Mouse (Mus musculus): ENCODE results near the gene Lrrc2. TPM values are rescaled to one million over a fixed set of nuclear protein-coding genes. Genes with fewer than 3 reads are reported as not detected.
A peak's percentile ranks its signal among the peaks of the same experiment; 100 is the strongest.

The Lrrc2 gene
- polyA plus RNA-seq, 1 experiment: 0.15 TPM

- no peak for TF ChIP-seq POLR2A (IDR thresholded peaks at IDR 0.05; ENCODE audit: borderline replicate concordance, low read depth, low read length)
- TF ChIP-seq CTCF (IDR thresholded peaks at IDR 0.05; ENCODE audit: low read depth, low read length): no peak
- H3K4me1 ChIP-seq (ENCODE audit: control insufficient read depth, insufficient read depth, low read length): no peaks in the 10 kb centered on the region
- H3K27ac ChIP-seq (ENCODE audit: insufficient read depth, low read depth, low read length): no peak overlapping the region
- no peak overlapping the region for H3K4me3 ChIP-seq (ENCODE audit: insufficient read depth, low read length)
Measured at GRCm38 (mm10) chr9:110946548-110947044, 4.7 kb upstream of the Lrrc2 start.

GRCm38 (mm10) chr9:110947261-110947661, 4.1 kb upstream of the Lrrc2 start:
- H3K4me1 ChIP-seq (ENCODE audit: control insufficient read depth, insufficient read depth, low read length): no peaks in the 10 kb centered on the region
- no peak overlapping the region for H3K4me3 ChIP-seq (ENCODE audit: insufficient read depth, low read length)
- no peak for TF ChIP-seq POLR2A (IDR thresholded peaks at IDR 0.05; ENCODE audit: borderline replicate concordance, low read depth, low read length)
- H3K27ac ChIP-seq (ENCODE audit: insufficient read depth, low read depth, low read length): no peak overlapping the region

- Histone ChIP-seq H3K4me1 (ENCODE audit: control insufficient read depth, insufficient read depth, low read length) (no peaks in the 10 kb centered on the region), H3K4me3 (ENCODE audit: insufficient read depth, low read length) (no peak overlapping the region), H3K27ac (ENCODE audit: insufficient read depth, low read depth, low read length) (no peak overlapping the region)
- TF ChIP-seq CTCF (IDR thresholded peaks at IDR 0.05; ENCODE audit: low read depth, low read length) (no peak), POLR2A (IDR thresholded peaks at IDR 0.05; ENCODE audit: borderline replicate concordance, low read depth, low read length) (no peak)
Measured at GRCm38 (mm10) chr9:110947900-110948299, 3.4 kb upstream of the Lrrc2 start.

GRCm38 (mm10) chr9:110948813-110949310, 2.5 kb upstream of the Lrrc2 start:
- no peaks in the 10 kb centered on the region for H3K4me1 ChIP-seq (ENCODE audit: control insufficient read depth, insufficient read depth, low read length)
- TF ChIP-seq POLR2A (IDR thresholded peaks at IDR 0.05; ENCODE audit: borderline replicate concordance, low read depth, low read length) (no peak), CTCF (IDR thresholded peaks at IDR 0.05; ENCODE audit: low read depth, low read length) (no peak)
- no peak overlapping the region for H3K27ac ChIP-seq (ENCODE audit: insufficient read depth, low read depth, low read length)
- H3K4me3 ChIP-seq (ENCODE audit: insufficient read depth, low read length): no peak overlapping the region

- H3K4me3 ChIP-seq (ENCODE audit: insufficient read depth, low read length): no peak overlapping the region
- H3K27ac ChIP-seq (ENCODE audit: insufficient read depth, low read depth, low read length): no peak overlapping the region
- 0 out of 2 replicates have a peak, but pooled peaks cover 3% of the 10 kb centered on the region for H3K4me1 ChIP-seq (ENCODE audit: control insufficient read depth, insufficient read depth, low read length)
- no peak for TF ChIP-seq CTCF (IDR thresholded peaks at IDR 0.05; ENCODE audit: low read depth, low read length)
- no peak for TF ChIP-seq POLR2A (IDR thresholded peaks at IDR 0.05; ENCODE audit: borderline replicate concordance, low read depth, low read length)
Measured at GRCm38 (mm10) chr9:110950109-110950508, 1.2 kb upstream of the Lrrc2 start.

GRCm38 (mm10) chr9:110951866-110952265, 521 bp downstream of the Lrrc2 start:
- no peak for TF ChIP-seq CTCF (IDR thresholded peaks at IDR 0.05; ENCODE audit: low read depth, low read length)
- no peak for TF ChIP-seq POLR2A (IDR thresholded peaks at IDR 0.05; ENCODE audit: borderline replicate concordance, low read depth, low read length)
- Histone ChIP-seq H3K4me3 (ENCODE audit: insufficient read depth, low read length) (no peak overlapping the region), H3K4me1 (ENCODE audit: control insufficient read depth, insufficient read depth, low read length) (0 out of 2 replicates have a peak, but pooled peaks cover 3% of the 10 kb centered on the region), H3K27ac (ENCODE audit: insufficient read depth, low read depth, low read length) (no peak overlapping the region)

GRCm38 (mm10) chr9:110952398-110952797, 1.1 kb downstream of the Lrrc2 start:
- Histone ChIP-seq H3K4me1 (ENCODE audit: control insufficient read depth, insufficient read depth, low read length) (0 out of 2 replicates have a peak, but pooled peaks cover 3% of the 10 kb centered on the region), H3K4me3 (ENCODE audit: insufficient read depth, low read length) (no peak overlapping the region), H3K27ac (ENCODE audit: insufficient read depth, low read depth, low read length) (no peak overlapping the region)
- TF ChIP-seq POLR2A (IDR thresholded peaks at IDR 0.05; ENCODE audit: borderline replicate concordance, low read depth, low read length) (no peak), CTCF (IDR thresholded peaks at IDR 0.05; ENCODE audit: low read depth, low read length) (no peak)

- TF ChIP-seq POLR2A (IDR thresholded peaks at IDR 0.05; ENCODE audit: borderline replicate concordance, low read depth, low read length): no peak
- no peak for TF ChIP-seq CTCF (IDR thresholded peaks at IDR 0.05; ENCODE audit: low read depth, low read length)
- H3K27ac ChIP-seq (ENCODE audit: insufficient read depth, low read depth, low read length): no peak overlapping the region
- 0 out of 2 replicates have a peak, but pooled peaks cover 3% of the 10 kb centered on the region for H3K4me1 ChIP-seq (ENCODE audit: control insufficient read depth, insufficient read depth, low read length)
- no peak overlapping the region for H3K4me3 ChIP-seq (ENCODE audit: insufficient read depth, low read length)
Measured at GRCm38 (mm10) chr9:110952931-110953549, 1.7 kb downstream of the Lrrc2 start.

GRCm38 (mm10) chr9:110953550-110954461, 2.5 kb downstream of the Lrrc2 start:
- Histone ChIP-seq H3K4me3 (ENCODE audit: insufficient read depth, low read length) (peak overlapping the region; percentile 58), H3K4me1 (ENCODE audit: control insufficient read depth, insufficient read depth, low read length) (0 out of 2 replicates have a peak, but pooled peaks cover 3% of the 10 kb centered on the region), H3K27ac (ENCODE audit: insufficient read depth, low read depth, low read length) (no peak overlapping the region)
- TF ChIP-seq POLR2A (IDR thresholded peaks at IDR 0.05; ENCODE audit: borderline replicate concordance, low read depth, low read length) (no peak), CTCF (IDR thresholded peaks at IDR 0.05; ENCODE audit: low read depth, low read length) (peak; percentile 32; the same call in 1 of the 2 replicates)
